Mouse (Mus musculus) WW6 (cell line): Measurements from ENCODE around the gene Fam124b.

ENCODE experiments used
- DNase-seq: peaks from one replicate; pipeline ENCODE4 v3.0.0-alpha.2; 2013; ENCODE audit warnings: low read depth, low spot score

Gene Fam124b

GRCm38 (mm10) chr1:80177651-80178382 is 40.5 kb downstream of the Fam124b start:
- DNase-seq: no peak

GRCm38 (mm10) chr1:80167706-80168105 is 50.6 kb downstream of the Fam124b start:
- DNase-seq: no peak

GRCm38 (mm10) chr1:80166577-80166976 is 51.7 kb downstream of the Fam124b start:
- no peak for DNase-seq

GRCm38 (mm10) chr1:80165391-80165790 is 52.9 kb downstream of the Fam124b start:
- no peak for DNase-seq

- no peak for DNase-seq
Observed at GRCm38 (mm10) chr1:80162943-80163342, 55.3 kb downstream of the Fam124b start.

DNA sequence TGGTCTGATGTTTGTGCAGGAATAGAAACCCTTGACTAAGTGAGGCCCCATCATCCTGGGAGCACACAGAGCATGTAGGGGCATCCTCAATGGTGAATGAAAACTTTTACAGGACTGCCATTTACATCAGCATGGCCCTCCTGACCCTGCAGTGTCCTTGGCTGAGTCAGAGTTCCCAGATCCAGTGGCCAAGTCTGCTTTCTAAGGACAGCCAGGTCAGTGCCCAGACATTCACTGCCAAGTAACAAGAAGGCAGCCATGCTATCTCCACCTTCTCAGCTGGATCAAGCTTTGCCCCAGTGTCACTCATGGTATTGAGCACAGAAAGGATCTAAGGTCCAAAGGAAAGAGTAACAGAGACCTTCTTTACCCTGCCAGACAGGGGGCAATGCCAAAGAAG is 58.7 kb downstream of the Fam124b start:
- no peak for DNase-seq

DNA sequence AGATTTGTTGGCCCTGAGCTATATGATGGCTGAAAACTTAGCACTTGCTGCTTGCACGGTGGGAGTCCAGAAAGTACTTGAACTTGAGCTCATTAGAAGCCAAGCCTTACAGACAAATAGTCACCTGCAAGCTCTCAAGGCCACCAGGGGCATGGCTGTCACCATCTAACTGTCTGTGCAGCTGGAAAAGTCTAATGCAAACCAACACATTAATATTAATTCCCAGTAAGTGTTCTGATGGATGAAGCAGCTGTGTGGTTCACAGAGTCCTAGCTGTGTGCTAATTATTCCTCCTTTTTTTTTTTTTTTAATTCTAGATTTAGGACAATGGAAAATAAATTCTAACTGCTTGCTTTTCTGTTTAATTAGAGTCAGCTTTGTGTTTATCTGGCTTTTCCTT is 63.4 kb downstream of the Fam124b start:
- no peak for DNase-seq

- DNase-seq: no peak
Observed at GRCm38 (mm10) chr1:80153125-80153716, 65.1 kb downstream of the Fam124b start.

- no peak for DNase-seq
Observed at GRCm38 (mm10) chr1:80150681-80151080, 67.6 kb downstream of the Fam124b start.
